Mouse (Mus musculus): ENCODE measurements around the gene Olfr136.

The Olfr136 gene

GRCm38 (mm10) chr17:38329531-38329930, at the start of gene Olfr136:
TSS of gene Olfr136 (plus strand) at chr17:38329831.
- no peak for DNase-seq

DNA sequence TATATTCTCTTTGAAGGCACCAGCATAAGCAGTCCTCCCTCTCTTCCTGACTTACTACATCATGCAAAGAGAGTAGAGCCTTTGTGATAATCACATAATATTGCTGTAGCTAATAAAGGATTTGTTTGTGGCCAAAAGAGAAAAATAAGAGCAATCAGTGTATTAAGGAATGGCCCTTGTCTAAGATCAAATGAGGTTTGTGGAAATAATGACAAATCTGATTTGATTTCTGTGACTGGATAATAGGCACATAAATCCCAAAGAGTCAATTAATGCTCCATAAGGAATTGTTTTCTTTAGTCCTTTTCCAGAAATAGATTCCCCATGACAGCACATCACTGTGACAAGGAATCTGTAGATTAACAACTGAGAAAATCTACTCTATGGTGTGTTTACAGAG, 22.2 kb upstream of the Olfr136 start, which contains the start of gene Olfr137:
TSS of gene Olfr137 (minus strand) at position 101 of the 400 bp plus-strand sequence.
- DNase-seq: no peak

All from kidney, adult 9 months (tissue).